ENCODE assay signal across 39 mouse cellular contexts in the genomic region with DNA sequence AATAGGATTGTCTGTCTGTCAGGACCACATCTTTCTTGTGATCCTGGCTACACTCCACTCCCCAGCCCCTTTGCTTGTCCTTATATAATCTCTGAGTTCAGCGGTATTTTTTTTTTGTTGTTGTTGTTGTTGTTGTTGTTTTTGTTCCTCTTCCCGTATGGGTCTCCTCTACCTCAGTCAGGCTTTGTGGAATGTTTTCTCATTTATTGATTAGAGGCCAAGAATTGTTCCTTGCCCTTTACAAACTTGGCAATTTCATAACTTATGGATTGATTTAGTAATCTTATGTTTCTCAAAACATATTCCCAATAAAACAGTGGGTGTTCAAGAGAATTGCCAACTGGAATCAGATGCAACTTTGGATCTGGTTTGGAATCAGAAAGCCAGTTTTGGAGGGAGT. TPM values are rescaled to one million over a fixed set of nuclear protein-coding genes. Genes with fewer than 3 reads are reported as not detected.
"Had no signal": no experiment of that assay in that cellular context is flagged by ENCODE, and none has a peak within 500 bp of the region (broad histone marks: within the 10 kb centered on the region; RNA-seq: fewer than 3 reads in every experiment).

A gene (minus strand): TSS at position 101 of the 400 bp plus-strand sequence.

RNA-seq across cellular contexts. Expression of the gene that starts here (rescaled TPM):
- total RNA-seq: heart, postnatal 10 days; heart, postnatal 14 days; heart, postnatal 25 days; heart, postnatal 4 days; hematopoietic stem cell, adult 5-6 weeks; hindbrain, postnatal 0 days; layer of hippocampus, adult 18-20 months; layer of hippocampus, adult 2 months; layer of hippocampus, adult 8-10 months; layer of hippocampus, postnatal 10 days; layer of hippocampus, postnatal 14 days; layer of hippocampus, postnatal 25 days; layer of hippocampus, postnatal 36 days; left cerebral cortex, adult 18-20 months had no signal
- polyA plus RNA-seq: heart, embryonic 10.5 days; heart, embryonic 11.5 days; heart, embryonic 12.5 days; heart, embryonic 13.5 days; heart, embryonic 14.5 days; heart, embryonic 15.5 days; heart, embryonic 16.5 days; heart, postnatal 0 days; hindbrain, embryonic 10.5 days; hindbrain, embryonic 12.5 days; hindbrain, embryonic 13.5 days; hindbrain, embryonic 14.5 days; hindbrain, embryonic 15.5 days; hindbrain, embryonic 16.5 days; hindbrain, postnatal 0 days; inflammation-experienced regulatory T-cells, adult 6 months; intestine, embryonic 14.5 days; intestine, embryonic 15.5 days; intestine, embryonic 16.5 days; intestine, postnatal 0 days; kidney, adult 2 months; kidney, embryonic 14.5 days; kidney, embryonic 15.5 days; kidney, embryonic 16.5 days; kidney, postnatal 0 days; large intestine, adult 2 months had no signal
